Mouse (Mus musculus) hindbrain, postnatal 0 days (tissue): Measurements from ENCODE around the gene Sclt1. TPM values are rescaled to one million over a fixed set of nuclear protein-coding genes. Genes with fewer than 3 reads are reported as not detected.
"Not testable (repeated sequence)": the region's sequence is repeated elsewhere in the genome, so short reads cannot be mapped to it uniquely, and the experiment has no call there.

ENCODE experiments used
- ATAC-seq: fragments of 200-750 bp; cut with Nextera tagmentation; 2 replicates; pipeline ENCODE4 v1.8.0; 2017; ENCODE audit warnings: mild to moderate bottlenecking, moderate TSS enrichment, moderate library complexity
- DNase-seq: peaks from one replicate; pipeline ENCODE4 v3.0.0-alpha.2; 2015; ENCODE audit warnings: low spot score
- H3K27ac ChIP-seq: fragments of 300-500 bp; sonication (generic); 2 replicates; pipeline ENCODE4 v1.5.1; 2014; ENCODE audit warnings: mild to moderate bottlenecking
- H3K27me3 ChIP-seq: fragments of 300-500 bp; sonication (generic); 2 replicates; pipeline ENCODE4 v1.6.1; 2014; ENCODE audit warnings: low read length, mixed read lengths; ENCODE audit not compliant: insufficient read depth
- H3K36me3 ChIP-seq: fragments of 300-500 bp; sonication (generic); 2 replicates; pipeline ENCODE4 v1.6.1; 2014; ENCODE audit warnings: low read length, mixed read lengths; ENCODE audit not compliant: insufficient read depth
- H3K4me1 ChIP-seq: fragments of 300-500 bp; sonication (generic); 2 replicates; pipeline ENCODE4 v1.6.1; 2014; ENCODE audit warnings: antibody characterized with exemption, low read length, mixed read lengths; ENCODE audit not compliant: insufficient read depth
- H3K4me2 ChIP-seq: fragments of 300-500 bp; sonication (generic); 2 replicates; pipeline ENCODE4 v1.6.1; 2014; ENCODE audit warnings: low read depth, mild to moderate bottlenecking, low read length, moderate library complexity, mixed read lengths
- H3K4me3 ChIP-seq: fragments of 300-500 bp; sonication (generic); 2 replicates; pipeline ENCODE4 v1.5.1; 2014; ENCODE audit warnings: low read length
- H3K9ac ChIP-seq: fragments of 300-500 bp; sonication (generic); replicated peaks from 2 replicates; pipeline ENCODE4 v1.6.1; 2014; ENCODE audit warnings: mild to moderate bottlenecking, low read length, moderate library complexity, mixed read lengths
- H3K9me3 ChIP-seq: fragments of 300-500 bp; sonication (generic); 2 replicates; pipeline ENCODE4 v1.6.1; 2016; ENCODE audit warnings: low read length, mixed read lengths
- CTCF ChIP-seq: IDR thresholded peaks from 2 replicates; pipeline ENCODE4 v1.5.1; 2016; ENCODE audit warnings: antibody characterized with exemption, control low read depth, low read depth
- WGBS: fragments of 180-500 bp; shearing (Covaris S2); extraction: QIAGEN DNeasy Blood & Tissue Kit; methylation state at CpG from one replicate; pipeline ENCODE4 v1.1.7; 2014; 5-methylcytosine and 5-hydroxymethylcytosine counted together
- polyA plus RNA-seq: library from polyadenylated mRNA; unstranded; fragments of >200 nt; fragmentation: Nextera tagmentation; extraction: Ambion mirVana; gene quantifications from 2 replicates; pipeline ENCODE4 v1.2.1, GENCODE M21; 2015
- total RNA-seq: library from RNA; depleted of rRNA; stranded (reverse); fragments of >200 nt; gene quantifications from 2 replicates; pipeline ENCODE4 v1.2.3, GENCODE M21; 2014

Sclt1 gene
- total and polyA plus RNA-seq, 2 experiments from 2014 or later: 15.9 to 18.2 TPM

DNA sequence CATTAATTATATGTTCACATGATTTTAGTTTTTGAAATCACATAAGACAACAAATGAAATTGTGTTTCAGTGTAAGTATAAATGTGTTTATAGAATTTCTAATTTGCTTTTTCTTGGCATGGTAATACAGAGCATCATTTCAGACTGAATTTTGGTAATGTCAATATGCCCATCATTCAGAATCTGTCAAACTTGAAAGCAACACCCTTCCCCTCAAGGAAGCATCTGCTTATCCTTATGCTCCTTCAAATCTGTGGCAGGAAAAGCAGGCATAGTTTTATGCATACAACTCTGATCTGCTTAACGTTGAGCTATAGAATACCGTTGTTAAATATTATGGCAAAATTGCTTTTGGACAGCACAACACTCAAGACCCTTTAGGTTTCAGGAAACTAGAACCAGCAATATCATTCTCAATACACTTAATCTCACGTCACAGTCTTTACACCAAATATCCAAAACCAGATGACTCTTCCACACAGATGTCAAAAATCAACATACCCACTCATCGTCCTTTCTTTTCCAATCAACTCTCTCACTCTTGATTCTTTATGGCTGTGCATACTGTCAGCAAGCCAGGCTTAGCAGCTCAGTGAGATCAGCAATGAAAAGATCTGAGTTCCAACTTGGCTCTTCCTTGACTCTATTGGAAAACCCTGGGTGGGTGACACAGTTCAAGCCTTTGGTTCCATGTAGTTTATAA is 49.7 kb downstream of the Sclt1 start:
- WGBS: 93% methylated on average over 4 of the region's 4 CpGs
- H3K4me3 ChIP-seq: no peak overlapping the region
- no peak for TF ChIP-seq CTCF
- H3K4me1 ChIP-seq: no peaks in the 10 kb centered on the region
- H3K36me3 ChIP-seq: no peaks in the 10 kb centered on the region; the same call in 1 of the 2 replicates
- no peaks in the 10 kb centered on the region for H3K27me3 ChIP-seq
- no peak overlapping the region for H3K9ac ChIP-seq
- no peaks in the 10 kb centered on the region for H3K9me3 ChIP-seq
- no peak overlapping the region for H3K27ac ChIP-seq
- ATAC-seq: no peak
- no peak for DNase-seq
- no peak overlapping the region for H3K4me2 ChIP-seq

DNA sequence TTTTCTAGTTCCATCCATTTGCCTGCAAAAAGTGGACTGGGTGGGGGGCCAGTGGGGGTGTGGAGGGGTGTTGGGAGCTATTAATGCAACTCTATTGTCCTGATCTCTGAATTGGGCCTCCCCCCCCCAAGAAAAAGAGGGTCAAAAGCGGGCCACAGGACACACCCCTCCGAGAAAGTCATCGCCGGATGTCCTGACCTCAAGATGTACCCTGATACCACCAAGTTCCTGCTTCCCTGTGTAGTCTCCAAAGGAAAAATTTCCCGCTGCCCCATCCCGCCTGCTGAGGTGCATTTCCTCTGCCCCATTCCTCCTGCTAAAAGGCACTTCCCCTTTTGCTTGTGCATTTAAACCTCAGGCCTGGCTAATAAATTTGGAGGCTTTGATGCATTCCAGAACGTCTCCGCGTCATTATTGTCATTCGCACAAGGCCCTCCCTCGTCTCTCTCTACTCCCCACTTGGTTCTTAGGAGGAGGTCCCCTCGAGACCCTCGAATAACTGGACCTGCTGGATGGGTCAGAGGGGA is 52.1 kb downstream of the Sclt1 start:
- H3K4me3 ChIP-seq, H3K9ac ChIP-seq, H3K36me3 ChIP-seq, H3K4me2 ChIP-seq, H3K9me3 ChIP-seq, H3K27ac ChIP-seq, DNase-seq, H3K4me1 ChIP-seq, ATAC-seq, H3K27me3 ChIP-seq: not testable (repeated sequence)
- 93% methylated on average over 13 of the region's 13 CpGs for WGBS

DNA sequence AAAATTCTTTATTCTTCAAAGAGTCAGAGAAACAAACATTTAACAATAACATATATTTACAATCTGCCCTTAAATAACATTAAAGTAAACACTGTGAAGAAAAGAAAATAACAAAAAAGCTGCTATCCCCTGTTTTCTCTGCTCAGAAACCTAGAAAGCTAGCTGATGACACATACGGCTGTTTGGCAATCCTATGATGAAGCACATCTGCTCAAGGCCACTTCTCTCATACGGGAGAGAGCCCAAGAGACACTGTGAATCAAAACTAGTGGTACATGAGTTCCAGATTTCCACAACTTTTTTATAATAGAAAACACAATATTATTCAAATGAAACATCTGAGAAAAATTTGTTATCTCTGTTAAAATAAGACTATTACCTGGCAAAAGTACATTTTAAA is 55.9 kb downstream of the Sclt1 start:
- ATAC-seq (no peak), DNase-seq (no peak)
- WGBS: 77% methylated on average over 2 of the region's 2 CpGs

DNA sequence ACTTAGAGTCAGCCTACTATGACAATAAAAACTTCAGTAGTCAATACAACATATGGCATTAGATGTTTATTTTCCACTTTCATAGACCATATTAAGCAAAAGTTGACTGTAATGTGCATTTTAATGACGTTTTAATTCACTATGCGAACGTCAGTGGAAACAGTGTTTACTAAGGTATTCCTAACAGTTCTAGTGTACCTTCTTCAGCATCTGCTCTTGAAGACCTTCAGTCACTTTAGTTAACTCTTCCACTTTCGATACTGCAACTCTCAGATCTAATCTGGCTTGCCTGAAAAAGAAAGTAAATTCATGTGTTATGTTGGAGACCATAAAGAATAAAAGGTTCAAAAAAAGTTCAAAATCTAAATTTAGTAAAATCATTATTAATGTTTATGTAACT is 60.2 kb downstream of the Sclt1 start:
- ATAC-seq (no peak), DNase-seq (no peak)
- no peak overlapping the region for H3K9ac ChIP-seq
- H3K4me3 ChIP-seq: no peak overlapping the region
- no peak for TF ChIP-seq CTCF
- no peaks in the 10 kb centered on the region for H3K36me3 ChIP-seq
- no peak overlapping the region for H3K27ac ChIP-seq
- H3K4me1 ChIP-seq: no peaks in the 10 kb centered on the region
- 91% methylated on average over 4 of the region's 4 CpGs for WGBS
- no peaks in the 10 kb centered on the region for H3K27me3 ChIP-seq
- no peak overlapping the region for H3K4me2 ChIP-seq
- H3K9me3 ChIP-seq: no peaks in the 10 kb centered on the region

More for the DNA sequence above, 55.9 kb downstream of the Sclt1 start:
- TF ChIP-seq CTCF: no peak
- Histone ChIP-seq H3K36me3 (no peaks in the 10 kb centered on the region), H3K9ac (no peak overlapping the region), H3K4me1 (no peaks in the 10 kb centered on the region), H3K27ac (no peak overlapping the region), H3K4me2 (no peak overlapping the region), H3K4me3 (no peak overlapping the region), H3K9me3 (no peaks in the 10 kb centered on the region), H3K27me3 (no peaks in the 10 kb centered on the region)

DNA sequence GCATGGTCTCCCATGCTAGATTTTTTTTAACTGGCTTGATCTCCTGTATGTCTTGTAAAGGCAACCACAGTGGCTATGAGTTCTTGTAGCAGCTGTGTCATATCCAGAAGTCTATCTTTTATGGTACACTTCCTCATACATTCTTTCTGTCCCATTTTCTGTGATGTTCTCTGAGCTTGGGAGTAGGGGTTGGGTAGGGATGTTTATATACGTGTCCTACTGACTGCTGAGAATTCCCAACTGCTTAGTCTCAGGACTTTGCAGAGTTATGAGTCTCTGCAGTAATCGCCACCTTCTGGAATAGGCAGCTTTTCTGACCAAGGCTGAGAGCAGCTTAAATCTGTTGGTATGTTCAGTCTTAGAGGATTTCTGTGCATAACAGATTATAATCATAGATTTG is 65.7 kb downstream of the Sclt1 start:
- Histone ChIP-seq H3K9me3 (no peaks in the 10 kb centered on the region), H3K36me3 (peaks cover 6% of the 10 kb centered on the region; the same call in 1 of the 2 replicates), H3K4me2 (no peak overlapping the region), H3K4me1 (no peaks in the 10 kb centered on the region), H3K27me3 (no peaks in the 10 kb centered on the region), H3K27ac (no peak overlapping the region), H3K9ac (no peak overlapping the region), H3K4me3 (no peak overlapping the region)
- no peak for TF ChIP-seq CTCF
- DNase-seq (no peak), ATAC-seq (no peak)
- 88% methylated on average over 2 of the region's 2 CpGs for WGBS

DNA sequence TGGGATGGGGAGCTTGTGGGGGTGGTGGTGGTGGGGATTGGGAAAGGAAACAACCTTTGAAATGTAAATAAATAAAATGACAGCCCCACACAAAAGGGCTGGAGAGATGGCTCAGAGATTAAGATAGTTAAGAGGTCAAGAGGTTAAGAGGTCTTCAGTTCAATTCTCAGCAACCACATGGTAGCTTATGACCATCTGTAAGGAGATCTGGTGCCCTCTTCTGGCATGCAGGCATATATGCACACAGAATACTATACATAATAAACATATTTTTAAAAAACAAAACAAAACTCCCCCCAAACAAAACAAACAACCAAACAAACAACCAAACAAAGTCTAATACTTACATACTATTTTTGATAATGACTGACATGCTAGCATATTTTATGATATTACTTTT is 67.5 kb downstream of the Sclt1 start:
- Histone ChIP-seq H3K9me3 (no peaks in the 10 kb centered on the region), H3K4me3 (no peak overlapping the region), H3K4me1 (no peaks in the 10 kb centered on the region), H3K4me2 (no peak overlapping the region), H3K36me3 (peaks cover 6% of the 10 kb centered on the region; the same call in 1 of the 2 replicates), H3K27ac (no peak overlapping the region), H3K9ac (no peak overlapping the region), H3K27me3 (no peaks in the 10 kb centered on the region)
- no peak for DNase-seq
- ATAC-seq: no peak
- no peak for TF ChIP-seq CTCF

DNA sequence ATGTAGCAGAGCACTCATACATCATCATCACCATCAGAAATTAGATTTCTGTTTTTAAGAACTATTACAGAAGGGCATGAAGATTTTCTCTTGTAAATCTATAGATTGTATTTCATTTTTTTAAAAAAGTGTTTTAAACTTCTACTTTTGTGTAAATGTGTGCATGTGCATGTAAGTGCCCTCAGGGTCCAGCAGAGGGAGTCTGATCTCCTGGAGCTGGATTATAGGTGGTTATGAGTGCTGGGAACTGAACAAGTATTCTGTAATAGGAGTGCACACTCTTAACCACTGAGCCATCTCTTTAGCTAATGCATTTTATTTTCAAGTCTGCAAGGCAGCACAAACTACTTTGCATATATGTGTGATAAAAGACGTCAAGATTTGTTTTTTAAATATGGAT is 86.7 kb downstream of the Sclt1 start:
- ATAC-seq: no peak
- Histone ChIP-seq H3K9ac (no peak overlapping the region), H3K36me3 (peaks cover 8% of the 10 kb centered on the region; the same call in 1 of the 2 replicates), H3K4me3 (no peak overlapping the region), H3K4me2 (no peak overlapping the region), H3K9me3 (no peaks in the 10 kb centered on the region), H3K27ac (no peak overlapping the region), H3K4me1 (no peaks in the 10 kb centered on the region), H3K27me3 (no peaks in the 10 kb centered on the region)
- TF ChIP-seq CTCF: no peak
- WGBS: 87% methylated on average over 1 of the region's 1 CpGs
- no peak for DNase-seq
